Mouse (Mus musculus): ENCODE results near the gene Cadm1.

- TF ChIP-seq CTCF (IDR thresholded peaks at IDR 0.05; ENCODE audit: borderline replicate concordance, extremely low read depth, insufficient read depth, insufficient read length) = no peak
- TF ChIP-seq POLR2A (IDR thresholded peaks at IDR 0.05; ENCODE audit: borderline replicate concordance, extremely low read depth, insufficient read depth, insufficient read length, poor library complexity, severe bottlenecking) = no peak
Measured at GRCm38 (mm10) chr9:47829846-47830245, 299.9 kb downstream of the Cadm1 start.

Measured in brain, embryonic 14.5 days (tissue).